Mouse (Mus musculus) stomach, postnatal 0 days (tissue): ENCODE measurements around the gene Kras.

Source experiments
- CTCF ChIP-seq: IDR thresholded peaks from 2 replicates; pipeline ENCODE4 v1.5.1; 2016; ENCODE audit warnings: antibody characterized with exemption, low read depth, mild to moderate bottlenecking, moderate library complexity
- EP300 ChIP-seq: optimal IDR thresholded peaks from 2 replicates; pipeline ENCODE3; 2016; ENCODE audit warnings: antibody characterized with exemption

DNA sequence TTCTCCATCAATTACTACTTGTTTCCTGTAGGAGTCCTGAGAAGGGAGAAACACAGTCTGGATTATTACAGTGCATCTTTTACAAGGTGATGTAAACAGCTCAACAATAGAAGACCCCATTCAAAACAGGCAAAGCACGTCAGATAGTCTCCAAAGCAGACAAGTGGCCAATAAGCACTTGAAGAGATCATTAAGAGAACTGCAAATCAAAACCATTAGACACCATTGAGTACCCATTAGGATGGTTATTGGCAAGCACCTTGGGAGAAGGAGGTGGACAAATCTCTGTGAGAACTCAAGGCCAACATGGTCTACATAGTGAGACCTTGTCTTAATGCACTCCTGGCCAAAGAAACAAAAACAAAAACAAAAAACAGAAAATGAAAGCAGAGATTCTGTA, 15.6 kb downstream of the Kras start:
- TF ChIP-seq CTCF (no peak), EP300 (no peak)
